Mouse (Mus musculus) liver, embryonic 14.5 days (tissue): Measurements from ENCODE around the gene Ak6.
A peak's percentile ranks its signal among the peaks of the same experiment; 100 is the strongest.

Source experiments
- CTCF ChIP-seq: IDR thresholded peaks from 2 replicates; pipeline ENCODE4 v1.5.1; 2016; ENCODE audit warnings: antibody characterized with exemption, low read depth, control low read depth
- EP300 ChIP-seq: IDR thresholded peaks from 2 replicates; pipeline ENCODE4 v1.6.1; 2016; ENCODE audit warnings: antibody characterized with exemption, low read depth

GRCm38 (mm10) chr13:100687513-100687912, 36.7 kb downstream of the Ak6 start:
- peak; percentile 45 for TF ChIP-seq CTCF
- no peak for TF ChIP-seq EP300
